Mouse (Mus musculus) hindbrain, embryonic 16.5 days (tissue): ENCODE results near the gene Nhsl1. TPM values are rescaled to one million over a fixed set of nuclear protein-coding genes. Genes with fewer than 3 reads are reported as not detected.

Experiments used
- ATAC-seq: fragments of 200-750 bp; cut with Nextera tagmentation; 2 replicates; pipeline ENCODE4 v1.8.0; 2017; ENCODE audit warnings: moderate TSS enrichment, moderate library complexity
- H3K27ac ChIP-seq: fragments of 300-500 bp; sonication (generic); 2 replicates; pipeline ENCODE4 v1.5.1; 2014; ENCODE audit warnings: low read depth, mild to moderate bottlenecking, control low read depth, low read length, moderate library complexity
- H3K27me3 ChIP-seq: fragments of 300-500 bp; sonication (generic); replicated peaks from 2 replicates; pipeline ENCODE4 v1.6.1; 2014; ENCODE audit warnings: low read length; ENCODE audit not compliant: control insufficient read depth, insufficient read depth
- H3K36me3 ChIP-seq: fragments of 300-500 bp; sonication (generic); 2 replicates; pipeline ENCODE4 v1.6.1; 2014; ENCODE audit warnings: mild to moderate bottlenecking, low read length, moderate library complexity, mixed read lengths; ENCODE audit not compliant: control insufficient read depth, insufficient read depth
- H3K4me1 ChIP-seq: fragments of 300-500 bp; sonication (generic); 2 replicates; pipeline ENCODE4 v1.6.1; 2014; ENCODE audit warnings: low read depth, low read length; ENCODE audit not compliant: control insufficient read depth, insufficient read depth
- H3K4me2 ChIP-seq: fragments of 300-500 bp; sonication (generic); 2 replicates; pipeline ENCODE4 v1.6.1; 2014; ENCODE audit warnings: mild to moderate bottlenecking, low read length, control low read depth, moderate library complexity
- H3K4me3 ChIP-seq: fragments of 300-500 bp; sonication (generic); 2 replicates; pipeline ENCODE4 v1.5.1; 2014; ENCODE audit warnings: mild to moderate bottlenecking, low read length, control low read depth, moderate library complexity
- H3K9ac ChIP-seq: fragments of 300-500 bp; sonication (generic); 2 replicates; pipeline ENCODE4 v1.6.1; 2014; ENCODE audit warnings: low read depth, mild to moderate bottlenecking, control low read depth, low read length, moderate library complexity
- H3K9me3 ChIP-seq: fragments of 300-500 bp; sonication (generic); 2 replicates; pipeline ENCODE4 v1.6.1; 2014; ENCODE audit warnings: mild to moderate bottlenecking, low read length, moderate library complexity; ENCODE audit not compliant: control insufficient read depth
- WGBS: fragments of 180-500 bp; shearing (Covaris S2); extraction: QIAGEN DNeasy Blood & Tissue Kit; methylation state at CpG from one replicate; pipeline ENCODE4 v1.1.7; 2014; 5-methylcytosine and 5-hydroxymethylcytosine counted together
- polyA plus RNA-seq: library from polyadenylated mRNA; unstranded; fragments of >200 nt; fragmentation: Nextera tagmentation; extraction: Ambion mirVana; gene quantifications from 2 replicates; pipeline ENCODE4 v1.2.1, GENCODE M21; 2015

The Nhsl1 gene
- polyA plus RNA-seq, 1 experiment from 2014 or later, result 12.8 TPM

GRCm38 (mm10) chr10:18455301-18455920, 136.6 kb downstream of the Nhsl1 start:
- Histone ChIP-seq H3K4me3 (no peak overlapping the region), H3K36me3 (no peaks in the 10 kb centered on the region), H3K9ac (no peak overlapping the region), H3K27me3 (no peaks in the 10 kb centered on the region), H3K4me2 (no peak overlapping the region), H3K9me3 (no peaks in the 10 kb centered on the region), H3K27ac (no peak overlapping the region), H3K4me1 (peaks cover 14% of the 10 kb centered on the region)
- 91% methylated on average over 10 of the region's 10 CpGs for WGBS
- ATAC-seq, result no peak

GRCm38 (mm10) chr10:18457808-18458475, 139.2 kb downstream of the Nhsl1 start:
- H3K4me2 ChIP-seq, result no peak overlapping the region
- peak overlapping the region; percentile 19; the same call in 1 of the 2 replicates for H3K27ac ChIP-seq
- 26% methylated on average over 8 of the region's 8 CpGs for WGBS
- H3K9ac ChIP-seq, result no peak overlapping the region
- peaks cover 22% of the 10 kb centered on the region for H3K4me1 ChIP-seq
- no peaks in the 10 kb centered on the region for H3K36me3 ChIP-seq
- peak; percentile 34 for ATAC-seq
- no peak overlapping the region for H3K4me3 ChIP-seq
- no peaks in the 10 kb centered on the region for H3K27me3 ChIP-seq
- no peaks in the 10 kb centered on the region for H3K9me3 ChIP-seq

- no peaks in the 10 kb centered on the region for H3K9me3 ChIP-seq
- H3K4me1 ChIP-seq, result peaks cover 24% of the 10 kb centered on the region
- no peak overlapping the region for H3K9ac ChIP-seq
- ATAC-seq, result no peak
- H3K4me2 ChIP-seq, result no peak overlapping the region
- H3K36me3 ChIP-seq, result no peaks in the 10 kb centered on the region
- 89% methylated on average over 13 of the region's 13 CpGs for WGBS
- no peak overlapping the region for H3K27ac ChIP-seq
- H3K27me3 ChIP-seq, result no peaks in the 10 kb centered on the region
- no peak overlapping the region for H3K4me3 ChIP-seq
Observed at GRCm38 (mm10) chr10:18461336-18461735, 142.6 kb downstream of the Nhsl1 start.

DNA sequence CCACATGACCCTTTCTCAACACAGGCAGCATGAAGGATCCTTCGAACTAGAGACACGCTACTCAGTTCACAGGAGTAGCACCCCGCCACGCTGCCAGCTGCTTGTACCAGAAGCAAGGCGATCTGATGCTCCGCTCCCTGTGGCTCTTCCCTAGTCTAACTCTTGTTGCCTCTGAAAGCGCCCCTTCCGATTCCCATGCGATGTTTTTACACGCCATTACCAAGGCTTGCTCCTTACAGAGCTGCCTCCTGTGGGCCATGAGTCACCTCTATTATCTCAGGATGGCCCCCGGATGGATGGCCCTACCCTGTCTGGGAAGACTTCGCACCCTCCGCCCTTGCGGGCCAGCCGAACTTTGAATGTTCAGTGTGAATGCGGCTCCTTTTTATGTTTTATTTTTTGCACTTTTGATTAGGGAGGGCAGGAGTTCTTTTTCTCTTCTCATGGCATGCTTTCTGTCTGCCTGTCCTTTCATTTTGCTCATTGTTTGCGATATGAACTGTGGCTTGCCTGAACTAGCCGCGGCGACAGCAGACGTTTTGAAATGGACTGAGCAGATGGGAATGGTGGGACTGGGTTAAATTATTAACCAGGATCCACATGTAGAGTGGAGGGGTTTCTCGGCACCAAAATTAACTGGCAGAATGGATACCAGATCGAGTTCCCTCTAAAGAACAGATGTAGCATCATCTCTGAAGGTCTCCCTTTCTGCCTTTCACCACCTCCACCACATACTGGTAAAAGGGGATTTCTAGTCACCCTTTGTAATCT, 144.5 kb downstream of the Nhsl1 start:
- H3K36me3 ChIP-seq, result no peaks in the 10 kb centered on the region
- peaks cover 18% of the 10 kb centered on the region for H3K4me1 ChIP-seq
- ATAC-seq, result 0 out of 2 replicates have a peak, but pooled peaks have one; percentile 55
- H3K9ac ChIP-seq, result peak overlapping the region; percentile 33; the same call in 1 of the 2 replicates
- no peak overlapping the region for H3K27ac ChIP-seq
- peak overlapping the region; percentile 21 for H3K4me3 ChIP-seq
- no peaks in the 10 kb centered on the region for H3K27me3 ChIP-seq
- WGBS, result 31% methylated on average over 23 of the region's 23 CpGs
- no peaks in the 10 kb centered on the region for H3K9me3 ChIP-seq
- H3K4me2 ChIP-seq, result peak overlapping the region; percentile 45

- Histone ChIP-seq H3K27me3 (no peaks in the 10 kb centered on the region), H3K4me2 (no peak overlapping the region; the same call in 1 of the 2 replicates), H3K27ac (no peak overlapping the region), H3K9me3 (no peaks in the 10 kb centered on the region), H3K9ac (no peak overlapping the region), H3K4me3 (no peak overlapping the region), H3K4me1 (peaks cover 20% of the 10 kb centered on the region), H3K36me3 (no peaks in the 10 kb centered on the region)
- WGBS, result 32% methylated on average over 4 of the region's 4 CpGs
- ATAC-seq, result no peak
Observed at GRCm38 (mm10) chr10:18468396-18468795, 149.6 kb downstream of the Nhsl1 start.

DNA sequence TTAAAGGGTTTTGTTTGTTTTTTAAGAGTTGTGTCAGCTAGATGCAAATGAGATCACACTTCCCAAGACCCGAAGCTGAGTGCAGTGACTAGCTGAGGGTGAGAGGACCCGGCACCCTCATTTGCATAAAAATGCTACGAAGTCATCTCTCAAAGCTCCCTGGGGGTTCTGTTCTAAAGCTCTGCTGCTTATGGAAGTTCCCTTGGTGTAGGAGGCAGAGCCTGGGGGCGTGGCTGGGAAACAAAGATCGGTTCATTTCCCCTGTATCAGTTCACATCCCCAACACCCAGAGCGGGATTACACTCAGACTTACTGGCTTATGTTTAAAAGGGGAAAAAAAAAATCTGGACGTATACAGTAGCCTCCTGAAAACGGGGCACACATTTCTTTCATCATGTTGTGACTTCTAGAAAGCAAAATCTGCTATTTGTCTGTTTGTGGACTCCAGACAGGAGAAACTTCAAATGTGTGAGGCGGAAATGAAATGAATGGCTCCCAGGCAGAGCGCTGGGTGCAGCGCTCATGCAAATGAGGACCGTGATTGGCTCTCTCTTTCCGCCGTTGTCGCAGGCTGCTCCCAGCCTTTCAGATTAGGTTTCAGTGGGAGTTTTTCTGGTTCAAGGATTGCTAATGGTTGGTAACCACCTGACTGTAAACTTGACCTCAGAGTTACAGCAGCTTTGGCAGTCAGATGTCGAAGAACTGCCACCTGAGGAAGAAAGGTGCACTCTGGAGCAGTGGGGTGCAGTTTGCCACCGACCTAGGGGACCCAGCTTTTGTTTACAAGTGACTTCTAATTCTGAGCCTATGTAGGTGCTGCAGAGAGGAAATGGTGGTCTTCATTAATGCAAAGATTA, 150.7 kb downstream of the Nhsl1 start:
- ATAC-seq, result peak; percentile 75
- Histone ChIP-seq H3K4me1 (peaks cover 16% of the 10 kb centered on the region), H3K36me3 (no peaks in the 10 kb centered on the region; the same call in 1 of the 2 replicates), H3K4me2 (peak overlapping the region; percentile 67), H3K27me3 (no peaks in the 10 kb centered on the region), H3K9ac (peak overlapping the region; percentile 59), H3K9me3 (no peaks in the 10 kb centered on the region), H3K4me3 (peak overlapping the region; percentile 41), H3K27ac (peak overlapping the region; percentile 80)
- WGBS, result 2% methylated on average over 17 of the region's 17 CpGs

GRCm38 (mm10) chr10:18470351-18471060, 151.7 kb downstream of the Nhsl1 start:
- H3K36me3 ChIP-seq, result no peaks in the 10 kb centered on the region; the same call in 1 of the 2 replicates
- H3K4me1 ChIP-seq, result peaks cover 25% of the 10 kb centered on the region
- H3K27ac ChIP-seq, result peak overlapping the region; percentile 36
- WGBS, result 9% methylated on average over 20 of the region's 20 CpGs
- ATAC-seq, result peak; percentile 46
- peak overlapping the region; percentile 42 for H3K9ac ChIP-seq
- H3K27me3 ChIP-seq, result no peaks in the 10 kb centered on the region
- no peaks in the 10 kb centered on the region for H3K9me3 ChIP-seq
- peak overlapping the region; percentile 41 for H3K4me3 ChIP-seq
- H3K4me2 ChIP-seq, result peak overlapping the region; percentile 67

GRCm38 (mm10) chr10:18471648-18472047, 152.9 kb downstream of the Nhsl1 start:
- Histone ChIP-seq H3K4me3 (peak overlapping the region; percentile 41), H3K9ac (no peak overlapping the region), H3K4me2 (peak overlapping the region; percentile 67), H3K27ac (no peak overlapping the region), H3K4me1 (peaks cover 26% of the 10 kb centered on the region), H3K27me3 (no peaks in the 10 kb centered on the region), H3K36me3 (no peaks in the 10 kb centered on the region; the same call in 1 of the 2 replicates), H3K9me3 (no peaks in the 10 kb centered on the region)
- no peak for ATAC-seq
- 52% methylated on average over 5 of the region's 5 CpGs for WGBS
